Mouse (Mus musculus) myocyte (in vitro differentiated cells): ENCODE results near the gene Lcn3.

Experiments
- CEBPB ChIP-seq: IDR thresholded peaks from 2 replicates; pipeline ENCODE4 v1.6.1; 2011; ENCODE audit warnings: mild to moderate bottlenecking, moderate library complexity; ENCODE audit not compliant: poor library complexity, insufficient read depth, severe bottlenecking
- E2F4 ChIP-seq: IDR thresholded peaks from one replicate; pipeline ENCODE4 v1.6.1; 2011; ENCODE audit warnings: mild to moderate bottlenecking, control low read depth, moderate library complexity; ENCODE audit not compliant: insufficient read depth
- MAX ChIP-seq: IDR thresholded peaks from one replicate; pipeline ENCODE4 v1.6.1; 2011; ENCODE audit warnings: low read depth, mild to moderate bottlenecking, control low read depth
- MYOD1 ChIP-seq, 3 experiments: IDR thresholded peaks; one replicate each; pipeline ENCODE4 v1.6.1; 2011; ENCODE audit warnings: control low read depth in 2 of 3, low read depth in 2 of 3, mild to moderate bottlenecking in 2 of 3, moderate library complexity in 1 of 3; ENCODE audit not compliant: insufficient read length in 2 of 3, control insufficient read depth in 1 of 3
- MYOG ChIP-seq, 3 experiments: IDR thresholded peaks; one replicate each; pipeline ENCODE4 v1.6.1; 2011; ENCODE audit warnings: control low read depth in 2 of 3, low read depth in 2 of 3, mild to moderate bottlenecking in 2 of 3; ENCODE audit not compliant: insufficient read length in 2 of 3, control insufficient read depth in 1 of 3, insufficient read depth in 1 of 3
- POLR2A ChIP-seq: IDR thresholded peaks from one replicate; pipeline ENCODE4 v1.6.1; 2011; ENCODE audit warnings: low read depth, mild to moderate bottlenecking, control low read depth, moderate library complexity; ENCODE audit not compliant: insufficient read length
- POLR2AphosphoS2 ChIP-seq: IDR thresholded peaks from one replicate; pipeline ENCODE4 v1.6.1; 2011; ENCODE audit warnings: low read depth, control low read depth; ENCODE audit not compliant: insufficient read length
- REST ChIP-seq: IDR thresholded peaks from one replicate; pipeline ENCODE4 v1.6.1; 2011; ENCODE audit warnings: mild to moderate bottlenecking, control low read depth, moderate library complexity; ENCODE audit not compliant: insufficient read depth, insufficient read length
- TCF12 ChIP-seq: IDR thresholded peaks from one replicate; pipeline ENCODE4 v1.6.1; 2011; ENCODE audit warnings: mild to moderate bottlenecking, control low read depth; ENCODE audit not compliant: poor library complexity, insufficient read depth, severe bottlenecking
- TCF3 ChIP-seq: IDR thresholded peaks from one replicate; pipeline ENCODE4 v1.6.1; 2011; ENCODE audit warnings: low read depth, control low read depth; ENCODE audit not compliant: insufficient read length
- USF1 ChIP-seq: IDR thresholded peaks from one replicate; pipeline ENCODE4 v1.6.1; 2011; ENCODE audit warnings: low read depth, mild to moderate bottlenecking, control low read depth, moderate library complexity

DNA sequence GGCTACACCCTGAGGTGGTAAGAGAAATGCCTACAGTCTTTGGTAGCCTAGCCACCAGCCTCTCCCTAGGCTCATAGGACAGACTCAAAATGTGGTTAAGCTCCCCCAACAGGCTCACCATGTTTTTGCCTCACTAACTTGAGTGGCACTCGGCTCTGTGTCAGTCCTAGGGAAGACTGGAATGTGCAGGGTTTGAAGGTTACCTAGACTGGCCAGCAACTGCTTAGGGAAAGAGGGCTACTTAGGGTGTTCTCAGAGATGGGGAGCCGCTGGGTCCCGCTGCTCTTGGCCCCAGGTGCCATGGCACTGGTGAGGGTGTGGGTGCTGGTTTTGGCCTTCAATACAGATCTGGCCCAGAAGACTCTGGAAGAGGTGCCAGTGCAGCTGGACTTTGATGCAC, 16.6 kb downstream of the Lcn3 start, which contains the start of gene Gm13539:
- TF ChIP-seq CEBPB (no peak), MAX (no peak), POLR2A (no peak), USF1 (no peak), POLR2AphosphoS2 (no peak), MYOD1 (IDR thresholded peaks at IDR 0.05; ENCODE audit: control insufficient read depth in 1 of 3, insufficient read length in 2 of 3, low read depth in 2 of 3) (no peak), TCF3 (no peak), E2F4 (no peak), TCF12 (no peak), REST (no peak), MYOG (IDR thresholded peaks at IDR 0.05; ENCODE audit: control insufficient read depth in 1 of 3, insufficient read depth in 1 of 3, insufficient read length in 2 of 3, low read depth in 2 of 3) (no peak)
